Mouse (Mus musculus): ENCODE measurements around the gene Por. TPM values are rescaled to one million over a fixed set of nuclear protein-coding genes. Genes with fewer than 3 reads are reported as not detected.

Por gene
- 44.6 and 47.6 TPM in 2 replicates for polyA plus RNA-seq (2015; fragmentation: Nextera tagmentation; extraction: Ambion mirVana)

GRCm38 (mm10) chr5:135669741-135670275, at the start of gene Por:
TSS of gene Por (plus strand) at chr5:135670033.
- ATAC-seq (ENCODE audit: extremely low read depth, insufficient number of reproducible peaks, low FRiP score, low TSS enrichment): no peak
- H3K9me3 ChIP-seq: peaks cover 7% of the 10 kb centered on the region
- 0 out of 2 replicates have a peak, but pooled peaks cover 3% of the 10 kb centered on the region for H3K27me3 ChIP-seq (replicated peaks)
- H3K4me1 ChIP-seq: peaks cover 1% of the 10 kb centered on the region
- H3K9ac ChIP-seq: no peak within 1 kb of the TSS
- no peak within 1 kb of the TSS for H3K4me2 ChIP-seq
- H3K4me3 ChIP-seq: no peak within 1 kb of the TSS
- no peaks in the 10 kb centered on the region for H3K36me3 ChIP-seq
- 22% methylated on average over 9 of the region's 9 CpGs for WGBS
- H3K27ac ChIP-seq (replicated peaks): no peak within 1 kb of the TSS

GRCm38 (mm10) chr5:135620526-135620925, 49.3 kb upstream of the Por start:
- Histone ChIP-seq H3K4me2 (no peak overlapping the region), H3K27me3 (replicated peaks) (peaks cover 5% of the 10 kb centered on the region; the same call in 1 of the 2 replicates), H3K4me3 (no peak overlapping the region), H3K36me3 (no peaks in the 10 kb centered on the region), H3K27ac (replicated peaks) (no peak overlapping the region), H3K9me3 (no peaks in the 10 kb centered on the region), H3K4me1 (no peaks in the 10 kb centered on the region), H3K9ac (no peak overlapping the region)
- WGBS: 81% methylated on average over 9 of the region's 9 CpGs
- no peak for ATAC-seq (ENCODE audit: extremely low read depth, insufficient number of reproducible peaks, low FRiP score, low TSS enrichment)

DNA sequence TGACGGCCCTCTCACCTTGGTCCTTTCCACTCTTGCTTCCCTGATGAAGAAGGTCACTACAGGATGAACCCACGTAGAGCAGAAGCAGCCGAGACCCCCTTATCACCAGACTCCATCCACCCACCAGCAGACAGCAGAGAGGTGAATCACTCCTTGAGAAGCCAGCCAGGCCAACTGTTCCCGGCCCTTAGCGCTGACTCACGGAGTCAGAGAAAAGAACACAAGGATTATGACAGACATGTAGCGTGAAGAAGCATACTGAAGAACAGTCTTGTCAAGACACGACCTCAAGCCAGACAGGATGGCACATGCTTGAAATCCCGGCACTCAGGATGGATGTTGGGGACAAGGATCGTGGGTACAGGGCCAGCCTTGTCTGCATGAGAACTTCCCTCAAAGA, 48.1 kb upstream of the Por start:
- Histone ChIP-seq H3K4me3 (no peak overlapping the region), H3K9me3 (no peaks in the 10 kb centered on the region), H3K27ac (replicated peaks) (no peak overlapping the region), H3K4me1 (no peaks in the 10 kb centered on the region), H3K4me2 (no peak overlapping the region), H3K27me3 (replicated peaks) (peaks cover 5% of the 10 kb centered on the region; the same call in 1 of the 2 replicates), H3K36me3 (no peaks in the 10 kb centered on the region), H3K9ac (no peak overlapping the region)
- no peak for ATAC-seq (ENCODE audit: extremely low read depth, insufficient number of reproducible peaks, low FRiP score, low TSS enrichment)
- WGBS: 67% methylated on average over 10 of the region's 10 CpGs

GRCm38 (mm10) chr5:135623006-135623563, 46.7 kb upstream of the Por start:
- H3K4me1 ChIP-seq: no peaks in the 10 kb centered on the region
- no peaks in the 10 kb centered on the region for H3K36me3 ChIP-seq
- no peak overlapping the region for H3K4me2 ChIP-seq
- H3K9me3 ChIP-seq: no peaks in the 10 kb centered on the region
- H3K4me3 ChIP-seq: no peak overlapping the region
- no peak overlapping the region for H3K9ac ChIP-seq
- WGBS: 80% methylated on average over 18 of the region's 18 CpGs
- no peak for ATAC-seq (ENCODE audit: extremely low read depth, insufficient number of reproducible peaks, low FRiP score, low TSS enrichment)
- no peak overlapping the region for H3K27ac ChIP-seq (replicated peaks)
- H3K27me3 ChIP-seq (replicated peaks): peaks cover 5% of the 10 kb centered on the region; the same call in 1 of the 2 replicates

DNA sequence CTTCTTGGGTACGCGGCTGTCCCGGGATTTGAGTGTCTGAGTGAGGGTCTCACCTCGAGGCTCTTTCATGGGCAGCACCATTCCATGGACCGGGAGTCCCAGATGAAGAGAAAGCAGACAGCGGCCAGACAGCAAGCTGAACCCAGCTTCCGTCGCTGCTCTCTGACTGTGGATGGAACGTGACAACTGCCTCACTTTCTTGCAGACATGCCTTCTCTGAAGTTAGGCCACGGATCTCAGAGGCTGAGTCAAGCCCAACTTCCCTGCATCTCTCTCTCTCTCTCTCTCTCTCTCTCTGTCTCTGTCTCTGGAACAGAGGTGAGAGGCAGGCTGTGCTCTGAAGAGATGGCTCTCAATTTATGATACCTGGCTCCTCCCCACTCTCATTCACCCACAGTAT, 40.9 kb upstream of the Por start:
- Histone ChIP-seq H3K27me3 (replicated peaks) (no peaks in the 10 kb centered on the region), H3K4me2 (0 out of 2 replicates have a peak overlapping the region, but pooled peaks have one; percentile 22), H3K9ac (no peak overlapping the region), H3K4me1 (peaks cover 11% of the 10 kb centered on the region), H3K9me3 (no peaks in the 10 kb centered on the region), H3K27ac (replicated peaks) (no peak overlapping the region; the same call in 1 of the 2 replicates), H3K4me3 (no peak overlapping the region), H3K36me3 (no peaks in the 10 kb centered on the region)
- 45% methylated on average over 10 of the region's 10 CpGs for WGBS
- ATAC-seq (ENCODE audit: extremely low read depth, insufficient number of reproducible peaks, low FRiP score, low TSS enrichment): no peak

GRCm38 (mm10) chr5:135629401-135629800, 40.4 kb upstream of the Por start:
- no peak overlapping the region for H3K9ac ChIP-seq
- WGBS: 75% methylated on average over 3 of the region's 3 CpGs
- no peaks in the 10 kb centered on the region for H3K27me3 ChIP-seq (replicated peaks)
- H3K36me3 ChIP-seq: no peaks in the 10 kb centered on the region
- H3K4me2 ChIP-seq: no peak overlapping the region
- H3K27ac ChIP-seq (replicated peaks): no peak overlapping the region
- no peaks in the 10 kb centered on the region for H3K9me3 ChIP-seq
- H3K4me3 ChIP-seq: no peak overlapping the region
- ATAC-seq (ENCODE audit: extremely low read depth, insufficient number of reproducible peaks, low FRiP score, low TSS enrichment): no peak
- peaks cover 11% of the 10 kb centered on the region for H3K4me1 ChIP-seq

GRCm38 (mm10) chr5:135630598-135630997, 39.2 kb upstream of the Por start:
- Histone ChIP-seq H3K4me3 (no peak overlapping the region), H3K36me3 (peaks cover 7% of the 10 kb centered on the region), H3K9me3 (no peaks in the 10 kb centered on the region), H3K27ac (replicated peaks) (no peak overlapping the region), H3K4me1 (peaks cover 11% of the 10 kb centered on the region), H3K27me3 (replicated peaks) (no peaks in the 10 kb centered on the region), H3K9ac (no peak overlapping the region), H3K4me2 (no peak overlapping the region)
- no peak for ATAC-seq (ENCODE audit: extremely low read depth, insufficient number of reproducible peaks, low FRiP score, low TSS enrichment)
- WGBS: 21% methylated on average over 3 of the region's 3 CpGs

DNA sequence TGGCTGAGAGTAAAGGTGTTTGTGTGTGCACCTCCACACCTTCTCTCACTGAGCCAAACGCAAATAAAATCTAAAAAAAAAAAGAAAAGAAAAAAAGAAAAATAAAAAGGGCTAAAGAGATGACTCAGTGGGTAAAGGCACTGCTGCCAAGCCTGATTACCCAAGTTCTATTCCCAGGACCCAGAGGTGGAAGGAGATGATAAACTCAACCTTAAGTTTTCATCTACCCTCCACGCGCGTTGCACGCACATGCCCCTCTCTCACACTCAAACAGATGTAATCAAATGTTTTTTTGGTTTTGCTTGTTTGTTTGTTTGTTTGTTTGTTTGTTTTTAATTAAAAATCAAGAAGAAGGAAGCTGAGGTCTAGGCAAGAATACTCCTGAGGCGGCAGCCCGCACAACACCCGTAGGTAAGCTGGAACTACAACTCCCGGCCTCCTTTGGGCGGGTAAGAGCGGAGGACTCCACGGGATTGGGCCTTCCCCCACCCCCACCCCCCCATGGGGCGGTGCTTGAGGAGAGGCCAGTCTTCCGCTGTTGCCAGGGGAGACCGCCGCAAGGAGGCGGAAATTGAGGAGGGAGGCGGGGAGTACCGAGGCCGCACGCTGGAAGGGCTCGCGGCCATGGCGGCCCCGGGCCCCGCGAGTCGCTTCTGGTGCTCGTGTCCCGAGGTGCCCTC, 37.6 kb upstream of the Por start, which contains the start of gene Rhbdd2:
Rhbdd2 (plus strand) TSS at position 502 of the 680 bp plus-strand sequence.
- Histone ChIP-seq H3K4me1 (peaks cover 11% of the 10 kb centered on the region), H3K36me3 (peaks cover 23% of the 10 kb centered on the region), H3K27me3 (replicated peaks) (no peaks in the 10 kb centered on the region), H3K9me3 (no peaks in the 10 kb centered on the region), H3K4me2 (peak within 1 kb of the TSS; percentile 75), H3K27ac (replicated peaks) (peak within 1 kb of the TSS; percentile 83), H3K4me3 (peak within 1 kb of the TSS; percentile 82), H3K9ac (peak within 1 kb of the TSS; percentile 89)
- WGBS: 14% methylated on average over 23 of the region's 30 CpGs
- ATAC-seq (ENCODE audit: extremely low read depth, insufficient number of reproducible peaks, low FRiP score, low TSS enrichment): peak; percentile 100

- WGBS: under 1% methylated on average over 20 of the region's 21 CpGs
- Histone ChIP-seq H3K9ac (peak overlapping the region; percentile 89), H3K27ac (replicated peaks) (peak overlapping the region; percentile 83), H3K27me3 (replicated peaks) (no peaks in the 10 kb centered on the region), H3K36me3 (peaks cover 28% of the 10 kb centered on the region), H3K4me2 (peak overlapping the region; percentile 75), H3K9me3 (no peaks in the 10 kb centered on the region), H3K4me3 (peak overlapping the region; percentile 82), H3K4me1 (peaks cover 11% of the 10 kb centered on the region)
- no peak for ATAC-seq (ENCODE audit: extremely low read depth, insufficient number of reproducible peaks, low FRiP score, low TSS enrichment)
Observed at GRCm38 (mm10) chr5:135632797-135633144, 37.1 kb upstream of the Por start.

GRCm38 (mm10) chr5:135639760-135640458, 29.9 kb upstream of the Por start:
- Histone ChIP-seq H3K36me3 (peaks cover 74% of the 10 kb centered on the region), H3K27ac (replicated peaks) (no peak overlapping the region), H3K4me3 (no peak overlapping the region), H3K27me3 (replicated peaks) (no peaks in the 10 kb centered on the region), H3K4me1 (no peaks in the 10 kb centered on the region; the same call in 1 of the 2 replicates), H3K9me3 (no peaks in the 10 kb centered on the region), H3K9ac (no peak overlapping the region), H3K4me2 (no peak overlapping the region)
- WGBS: 64% methylated on average over 6 of the region's 7 CpGs
- ATAC-seq (ENCODE audit: extremely low read depth, insufficient number of reproducible peaks, low FRiP score, low TSS enrichment): no peak

DNA sequence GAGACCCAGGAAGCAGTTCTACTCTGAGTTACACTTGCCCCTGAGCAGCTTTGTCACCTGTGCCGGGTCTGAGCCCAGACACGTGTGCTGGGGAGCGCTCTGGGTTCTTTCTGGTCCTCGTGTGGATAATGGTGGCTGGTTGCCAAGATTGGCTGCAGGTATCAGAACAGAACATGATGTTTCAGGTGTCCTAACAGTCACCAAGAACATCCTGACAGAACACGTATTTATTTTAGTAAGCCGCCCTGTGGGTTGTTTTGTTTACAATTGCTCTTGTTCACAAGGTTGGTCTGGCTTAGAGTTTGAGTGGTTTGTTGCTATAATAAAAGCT, 29.4 kb upstream of the Por start:
- ATAC-seq (ENCODE audit: extremely low read depth, insufficient number of reproducible peaks, low FRiP score, low TSS enrichment): no peak
- WGBS: 76% methylated on average over 6 of the region's 6 CpGs
- no peaks in the 10 kb centered on the region for H3K9me3 ChIP-seq
- H3K4me3 ChIP-seq: no peak overlapping the region
- peaks cover 69% of the 10 kb centered on the region for H3K36me3 ChIP-seq
- no peaks in the 10 kb centered on the region; the same call in 1 of the 2 replicates for H3K4me1 ChIP-seq
- H3K9ac ChIP-seq: no peak overlapping the region
- no peak overlapping the region for H3K4me2 ChIP-seq
- no peak overlapping the region for H3K27ac ChIP-seq (replicated peaks)
- H3K27me3 ChIP-seq (replicated peaks): no peaks in the 10 kb centered on the region

Data from heart, embryonic 13.5 days (tissue).